Mouse (Mus musculus) heart, postnatal 0 days (tissue): Measurements from ENCODE around the gene Prdm11.

Source experiments
- CTCF ChIP-seq: IDR thresholded peaks from 2 replicates; pipeline ENCODE4 v1.5.1; 2016; ENCODE audit warnings: antibody characterized with exemption, control low read depth, low read depth
- EP300 ChIP-seq: IDR thresholded peaks from 2 replicates; pipeline ENCODE4 v1.6.1; 2016; ENCODE audit warnings: antibody characterized with exemption, low read depth

GRCm38 (mm10) chr2:92982591-92983272 is 63.2 kb downstream of the Prdm11 start:
- no peak for TF ChIP-seq CTCF
- no peak for TF ChIP-seq EP300
